Mouse (Mus musculus) intestine, embryonic 14.5 days (tissue): Measurements from ENCODE around the gene 2010111I01Rik. TPM values are rescaled to one million over a fixed set of nuclear protein-coding genes. Genes with fewer than 3 reads are reported as not detected.

ENCODE experiments used
- ATAC-seq: fragments of 200-750 bp; cut with Nextera tagmentation; replicated peaks from 2 replicates; pipeline ENCODE4 v1.8.0; 2017; ENCODE audit warnings: low read depth, moderate number of reproducible peaks, moderate TSS enrichment, moderate library complexity; ENCODE audit not compliant: low FRiP score, low TSS enrichment
- DNase-seq: peaks from one replicate; pipeline ENCODE4 v3.0.0-alpha.2; 2018; ENCODE audit warnings: low spot score
- H3K27ac ChIP-seq: fragments of 300-500 bp; sonication (generic); 2 replicates; pipeline ENCODE4 v1.5.1; 2014; ENCODE audit warnings: low read depth, mild to moderate bottlenecking, control low read depth
- H3K27me3 ChIP-seq: fragments of 300-500 bp; sonication (generic); replicated peaks from 2 replicates; pipeline ENCODE4 v1.6.1; 2014; ENCODE audit warnings: low read length, control low read depth; ENCODE audit not compliant: control insufficient read depth, insufficient read depth
- H3K36me3 ChIP-seq: fragments of 300-500 bp; sonication (generic); 2 replicates; pipeline ENCODE4 v1.6.1; 2014; ENCODE audit warnings: low read length, control low read depth; ENCODE audit not compliant: control insufficient read depth, insufficient read depth
- H3K4me1 ChIP-seq: fragments of 300-500 bp; sonication (generic); replicated peaks from 2 replicates; pipeline ENCODE4 v1.6.1; 2014; ENCODE audit warnings: low read length, control low read depth, mixed read lengths; ENCODE audit not compliant: control insufficient read depth, insufficient read depth
- H3K4me2 ChIP-seq: fragments of 300-500 bp; sonication (generic); 2 replicates; pipeline ENCODE4 v1.6.1; 2014; ENCODE audit warnings: low read length
- H3K4me3 ChIP-seq: fragments of 300-500 bp; sonication (generic); 2 replicates; pipeline ENCODE4 v1.5.1; 2014; ENCODE audit warnings: low read depth, low read length, control low read depth, mixed read lengths
- H3K9ac ChIP-seq: fragments of 300-500 bp; sonication (generic); 2 replicates; pipeline ENCODE4 v1.6.1; 2014; ENCODE audit warnings: mild to moderate bottlenecking, low read length
- H3K9me3 ChIP-seq: fragments of 300-500 bp; sonication (generic); 2 replicates; pipeline ENCODE4 v1.6.1; 2016; ENCODE audit warnings: low read length, control low read depth; ENCODE audit not compliant: control insufficient read depth
- WGBS: fragments of 180-500 bp; shearing (Covaris S2); extraction: QIAGEN DNeasy Blood & Tissue Kit; methylation state at CpG from one replicate; pipeline ENCODE4 v1.1.7; 2014; 5-methylcytosine and 5-hydroxymethylcytosine counted together
- polyA plus RNA-seq: library from polyadenylated mRNA; unstranded; fragments of >200 nt; fragmentation: Nextera tagmentation; extraction: Ambion mirVana; gene quantifications from 2 replicates; pipeline ENCODE4 v1.2.1, GENCODE M21; 2014

The 2010111I01Rik gene
- polyA plus RNA-seq, 1 experiment from 2014 or later, result 135 TPM

DNA sequence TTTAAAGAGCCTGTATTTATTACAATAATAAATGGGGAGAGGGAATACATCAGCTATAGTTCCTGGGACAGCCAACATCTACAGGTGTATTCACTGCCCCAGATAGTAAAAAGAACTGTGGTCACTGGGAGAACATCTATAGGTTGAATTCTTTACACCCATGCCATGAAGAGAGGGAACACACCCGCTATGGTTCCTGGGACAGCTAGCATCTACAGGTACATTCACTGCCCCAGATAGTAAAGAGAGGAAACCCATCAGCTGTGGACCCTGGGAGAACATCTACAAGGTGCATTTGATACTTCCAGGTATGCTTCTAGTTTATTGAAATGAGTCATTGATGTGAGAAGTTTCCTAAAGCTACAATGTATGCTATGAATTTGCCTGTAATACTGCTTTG, 162.8 kb downstream of the 2010111I01Rik start:
- Histone ChIP-seq H3K27me3 (no peaks in the 10 kb centered on the region), H3K27ac (no peak overlapping the region), H3K4me2 (no peak overlapping the region), H3K36me3 (no peaks in the 10 kb centered on the region), H3K9me3 (peaks cover 14% of the 10 kb centered on the region), H3K9ac (no peak overlapping the region), H3K4me1 (no peaks in the 10 kb centered on the region), H3K4me3 (no peak overlapping the region)
- ATAC-seq (no peak), DNase-seq (no peak)
- WGBS, result 92% methylated on average over 1 of the region's 1 CpGs

DNA sequence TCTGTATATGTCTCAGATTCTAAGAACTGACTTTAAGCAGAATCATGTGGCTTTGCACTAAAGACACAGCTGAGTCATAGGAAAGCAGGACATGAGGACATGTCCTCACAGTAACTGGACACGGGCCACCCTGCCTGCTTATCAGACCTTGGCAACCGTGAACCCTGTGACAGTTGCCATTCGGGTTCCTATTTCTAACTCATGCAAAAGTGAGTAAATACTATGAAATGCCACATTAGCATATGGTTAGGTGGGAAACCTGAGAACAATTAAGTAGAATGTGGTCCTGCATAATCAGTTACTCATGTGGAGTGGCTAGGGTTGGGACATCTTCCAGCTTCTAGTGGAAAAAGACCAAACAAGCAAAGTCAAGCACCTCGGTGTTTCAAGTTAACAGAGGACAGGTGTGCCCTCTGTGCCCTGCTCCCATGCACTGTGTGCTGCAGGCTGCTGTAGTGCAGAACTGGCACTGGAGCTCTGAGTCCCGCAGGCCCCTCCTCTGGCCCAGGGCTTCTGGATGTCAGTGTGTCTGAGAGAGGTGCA, 170.3 kb downstream of the 2010111I01Rik start:
- H3K9ac ChIP-seq, result no peak overlapping the region
- WGBS, result 86% methylated on average over 5 of the region's 5 CpGs
- no peak overlapping the region for H3K4me3 ChIP-seq
- no peak for DNase-seq
- no peaks in the 10 kb centered on the region for H3K36me3 ChIP-seq
- no peaks in the 10 kb centered on the region for H3K27me3 ChIP-seq
- H3K27ac ChIP-seq, result no peak overlapping the region
- H3K4me2 ChIP-seq, result no peak overlapping the region
- 0 out of 2 replicates have a peak, but pooled peaks cover 3% of the 10 kb centered on the region for H3K4me1 ChIP-seq
- no peaks in the 10 kb centered on the region for H3K9me3 ChIP-seq
- ATAC-seq, result no peak

DNA sequence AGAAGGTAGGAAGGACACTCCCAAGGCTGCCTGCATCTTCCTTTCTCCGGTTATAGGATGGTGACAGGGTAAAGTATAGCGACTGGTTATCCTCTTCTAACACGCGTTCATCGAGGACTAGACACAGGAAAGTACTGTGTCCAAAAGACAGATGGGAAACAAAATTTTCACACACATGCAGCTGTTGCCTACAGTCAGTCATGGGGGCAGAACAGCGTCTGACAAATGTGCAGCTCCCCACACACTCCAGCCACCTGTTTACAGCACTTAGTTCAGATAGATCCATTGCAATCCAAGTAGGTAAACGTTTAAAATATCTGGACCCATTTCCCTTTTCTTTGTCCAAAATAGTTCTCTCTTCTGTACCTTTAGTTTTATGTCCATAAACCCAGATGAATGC, 171.3 kb downstream of the 2010111I01Rik start:
- no peak overlapping the region for H3K9ac ChIP-seq
- DNase-seq (no peak), ATAC-seq (no peak)
- no peak overlapping the region for H3K4me2 ChIP-seq
- no peaks in the 10 kb centered on the region for H3K36me3 ChIP-seq
- H3K27me3 ChIP-seq, result no peaks in the 10 kb centered on the region
- WGBS, result 66% methylated on average over 7 of the region's 7 CpGs
- H3K9me3 ChIP-seq, result no peaks in the 10 kb centered on the region
- H3K4me1 ChIP-seq, result peaks cover 3% of the 10 kb centered on the region; the same call in 1 of the 2 replicates
- no peak overlapping the region for H3K27ac ChIP-seq
- no peak overlapping the region for H3K4me3 ChIP-seq

DNA sequence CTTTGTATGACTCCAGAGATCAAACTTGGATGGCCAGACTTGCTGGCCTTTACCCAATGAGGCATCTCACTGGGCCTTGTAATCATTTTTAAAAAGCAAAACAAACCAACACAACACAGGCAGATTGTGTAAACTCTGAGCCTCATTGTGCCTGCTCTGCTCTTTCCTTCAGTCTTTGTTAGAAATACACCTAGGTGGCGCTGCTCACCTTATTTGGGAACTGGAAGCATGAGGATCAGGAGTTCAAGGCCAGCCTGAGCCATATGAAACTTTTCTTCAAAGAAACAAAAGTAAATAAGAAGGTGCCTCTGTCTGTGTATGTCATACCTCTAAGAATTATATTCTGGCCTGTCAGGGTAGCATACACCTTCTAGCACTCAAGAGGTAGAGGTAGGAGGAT, 172.1 kb downstream of the 2010111I01Rik start:
- ATAC-seq (no peak), DNase-seq (no peak)
- peaks cover 3% of the 10 kb centered on the region; the same call in 1 of the 2 replicates for H3K4me1 ChIP-seq
- 88% methylated on average over 1 of the region's 1 CpGs for WGBS
- H3K9me3 ChIP-seq, result no peaks in the 10 kb centered on the region
- H3K4me3 ChIP-seq, result no peak overlapping the region
- H3K27ac ChIP-seq, result no peak overlapping the region
- no peak overlapping the region for H3K4me2 ChIP-seq
- H3K9ac ChIP-seq, result no peak overlapping the region
- no peaks in the 10 kb centered on the region for H3K36me3 ChIP-seq
- H3K27me3 ChIP-seq, result no peaks in the 10 kb centered on the region

DNA sequence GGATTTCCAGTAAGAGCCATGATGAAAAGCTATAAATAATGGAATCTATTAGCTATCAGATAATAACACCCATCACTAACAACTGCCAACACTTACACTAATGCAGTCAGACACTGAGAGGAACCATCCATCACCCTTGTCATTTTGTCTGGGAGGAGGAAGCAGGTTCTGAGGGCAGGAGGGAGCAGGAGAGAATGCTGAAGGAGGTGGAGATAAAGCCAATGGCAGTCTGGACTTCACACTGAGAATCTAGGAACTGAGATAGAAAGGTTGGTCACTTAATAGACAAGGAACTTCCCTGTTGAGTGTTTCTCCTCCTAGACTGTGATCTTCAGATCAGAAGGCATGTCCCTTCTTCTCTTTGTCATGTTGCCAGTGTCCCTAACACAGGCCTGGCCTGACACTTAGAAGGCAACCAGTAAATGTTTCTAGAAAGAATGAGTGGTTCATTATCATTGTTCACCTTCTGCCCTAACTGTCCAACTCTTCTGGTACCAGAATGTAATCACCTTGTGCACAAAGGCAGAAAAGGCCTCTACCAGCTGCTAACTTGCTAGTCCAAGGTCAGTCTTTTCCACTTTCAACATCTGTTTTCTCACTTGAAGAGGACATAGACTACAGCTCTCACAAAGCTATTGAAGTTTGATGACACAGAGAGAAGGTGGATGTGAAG, 173.8 kb downstream of the 2010111I01Rik start:
- Histone ChIP-seq H3K4me3 (no peak overlapping the region), H3K27me3 (no peaks in the 10 kb centered on the region), H3K9me3 (no peaks in the 10 kb centered on the region), H3K9ac (no peak overlapping the region), H3K4me1 (peaks cover 3% of the 10 kb centered on the region; the same call in 1 of the 2 replicates), H3K36me3 (no peaks in the 10 kb centered on the region), H3K27ac (no peak overlapping the region), H3K4me2 (no peak overlapping the region)
- DNase-seq (no peak), ATAC-seq (no peak)

DNA sequence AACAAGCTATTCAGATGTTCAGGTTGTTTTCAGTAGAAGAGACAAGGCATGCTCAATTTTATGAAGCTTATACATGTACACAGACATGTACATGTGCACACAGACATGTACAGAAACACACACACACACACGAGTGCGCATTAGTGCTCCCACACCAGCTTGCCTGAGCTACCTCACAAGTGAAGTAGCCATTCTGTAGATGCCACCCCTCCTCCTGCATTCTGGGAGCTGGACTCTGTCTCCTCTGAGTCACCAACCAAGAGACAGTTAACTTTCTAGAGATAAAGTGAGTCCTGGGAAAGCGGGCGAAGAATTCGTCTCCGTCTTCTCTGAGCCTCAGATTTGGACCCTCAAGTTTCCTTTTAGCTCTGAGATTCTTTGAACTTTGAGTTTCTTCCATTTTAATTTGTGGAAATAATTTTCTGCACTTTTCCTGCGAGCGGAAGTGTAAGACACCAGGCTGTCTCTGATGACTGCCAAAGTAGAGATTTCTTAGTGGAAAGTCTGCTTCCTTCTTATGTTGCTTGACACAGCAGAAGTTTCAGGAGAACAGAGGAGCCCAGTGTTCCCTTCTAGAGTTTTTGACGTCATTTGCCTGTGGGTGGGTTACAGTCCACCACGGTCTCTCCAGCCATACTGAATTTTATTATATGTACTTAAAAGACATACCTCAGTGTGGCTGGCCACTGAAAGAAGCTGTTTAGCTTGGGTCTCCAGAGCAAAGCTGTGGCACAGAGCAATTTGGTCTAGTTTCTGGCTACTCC, 175.0 kb downstream of the 2010111I01Rik start:
- peaks cover 3% of the 10 kb centered on the region; the same call in 1 of the 2 replicates for H3K4me1 ChIP-seq
- 84% methylated on average over 10 of the region's 10 CpGs for WGBS
- H3K4me3 ChIP-seq, result no peak overlapping the region
- H3K9me3 ChIP-seq, result no peaks in the 10 kb centered on the region
- no peak for DNase-seq
- no peaks in the 10 kb centered on the region for H3K36me3 ChIP-seq
- H3K9ac ChIP-seq, result no peak overlapping the region
- H3K27ac ChIP-seq, result no peak overlapping the region
- H3K4me2 ChIP-seq, result no peak overlapping the region
- no peaks in the 10 kb centered on the region for H3K27me3 ChIP-seq
- ATAC-seq, result no peak

DNA sequence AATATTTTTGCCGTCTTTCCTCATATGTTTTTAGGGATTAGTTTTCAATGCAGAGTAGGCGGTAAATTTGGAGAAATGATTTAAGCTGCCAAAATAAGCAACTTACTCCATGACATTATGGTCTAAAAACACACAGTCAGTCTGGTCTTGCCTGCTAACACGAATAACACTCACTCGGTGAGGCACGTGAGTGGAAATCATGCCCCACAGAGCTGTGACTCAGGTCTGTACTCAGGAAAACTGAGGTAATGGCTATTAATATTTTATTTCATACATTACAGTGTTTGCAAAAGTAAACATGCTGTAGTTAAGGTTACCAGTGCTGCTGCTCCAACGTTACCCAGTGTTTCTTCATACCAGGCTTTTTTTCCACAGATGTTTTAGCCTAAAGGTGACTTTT, 176.1 kb downstream of the 2010111I01Rik start:
- Histone ChIP-seq H3K27ac (no peak overlapping the region), H3K9me3 (no peaks in the 10 kb centered on the region), H3K27me3 (no peaks in the 10 kb centered on the region), H3K4me1 (peaks cover 3% of the 10 kb centered on the region; the same call in 1 of the 2 replicates), H3K9ac (no peak overlapping the region), H3K4me2 (no peak overlapping the region), H3K4me3 (no peak overlapping the region), H3K36me3 (no peaks in the 10 kb centered on the region)
- ATAC-seq, result no peak
- DNase-seq, result no peak
- 74% methylated on average over 6 of the region's 6 CpGs for WGBS

DNA sequence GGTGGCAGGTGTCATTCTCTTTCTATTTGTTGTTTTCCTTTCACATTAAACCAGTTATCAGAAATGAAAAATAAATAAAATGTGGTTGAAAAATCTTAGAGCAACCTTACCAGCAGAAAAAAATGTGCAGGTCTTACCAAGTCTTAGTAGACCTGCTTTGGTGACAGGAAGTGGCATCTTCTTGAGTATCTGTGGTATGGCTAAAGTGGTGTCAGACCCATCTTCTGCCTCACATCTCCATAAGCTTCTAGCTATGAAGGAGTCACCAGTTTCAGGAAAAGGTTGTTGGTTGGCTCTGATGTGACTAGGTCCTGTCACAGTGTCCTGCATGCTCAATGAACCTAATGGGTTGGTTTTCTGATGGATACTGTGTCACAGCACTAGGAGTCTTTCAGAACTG, 176.6 kb downstream of the 2010111I01Rik start:
- Histone ChIP-seq H3K4me1 (peaks cover 3% of the 10 kb centered on the region; the same call in 1 of the 2 replicates), H3K27me3 (no peaks in the 10 kb centered on the region), H3K4me3 (no peak overlapping the region), H3K36me3 (no peaks in the 10 kb centered on the region), H3K9ac (no peak overlapping the region), H3K4me2 (no peak overlapping the region), H3K9me3 (no peaks in the 10 kb centered on the region), H3K27ac (no peak overlapping the region)
- DNase-seq (no peak), ATAC-seq (no peak)
